Mouse (Mus musculus) yolk sac, embryonic 10.5 days (tissue): Measurements from ENCODE around the gene Gm12845.

Experiments
- DNase-seq: peaks from one replicate; pipeline ENCODE4 v3.0.0-alpha.2; 2017; ENCODE audit warnings: low spot score

The Gm12845 gene

GRCm38 (mm10) chr4:117724112-117724511 lies at the start of gene Gm12845:
Gene Gm12845 (plus strand): TSS chr4:117724412.
- no peak for DNase-seq

DNA sequence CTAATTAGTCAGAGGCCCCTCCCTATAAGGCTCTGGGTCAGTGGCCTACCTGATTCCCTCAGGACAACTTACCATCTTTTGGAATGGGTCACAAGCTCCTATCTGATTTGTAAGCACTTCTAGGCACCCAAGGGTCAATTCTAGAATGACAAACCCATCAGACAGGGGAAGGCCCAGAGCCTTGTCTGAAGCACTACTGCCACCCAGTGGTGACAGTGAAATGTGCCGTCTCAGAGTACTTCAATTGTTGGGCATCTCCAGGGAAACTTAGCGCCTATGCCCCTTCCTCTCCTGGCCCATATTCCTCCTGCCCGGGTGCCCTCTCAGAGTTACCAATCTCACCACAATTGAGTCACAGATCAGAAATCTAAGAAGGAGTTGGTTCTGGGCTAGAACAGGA lies 47.3 kb upstream of the Gm12845 start:
- DNase-seq: peak; percentile 59

- no peak for DNase-seq
These were observed 43.2 kb upstream of the Gm12845 start for GRCm38 (mm10) chr4:117680963-117681362.

- DNase-seq: peak; percentile 84
These were observed 42.2 kb upstream of the Gm12845 start, which contains the start of gene Dmap1 for GRCm38 (mm10) chr4:117681931-117682461. Gene Dmap1 (minus strand): TSS chr4:117682273.

DNA sequence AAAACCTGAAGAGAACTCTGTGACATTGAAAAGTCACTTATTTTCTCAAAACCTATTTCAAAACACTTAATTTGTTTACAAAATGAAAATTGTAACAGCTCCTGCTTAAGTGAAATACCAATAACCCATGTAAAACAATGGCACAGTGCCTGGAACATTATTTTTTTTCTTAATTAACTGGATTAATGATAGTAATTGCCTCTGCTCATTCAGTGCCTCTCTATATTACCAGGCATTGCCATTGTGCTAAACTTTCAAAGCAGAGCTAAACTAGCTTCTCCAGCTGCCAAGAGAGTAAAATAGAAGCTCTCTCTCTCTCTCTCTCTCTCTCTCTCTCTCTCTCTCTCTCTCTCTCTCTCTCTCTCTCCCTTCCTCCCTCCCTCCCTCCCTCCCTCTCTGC lies 41.7 kb upstream of the Gm12845 start:
- no peak for DNase-seq

- no peak for DNase-seq
These were observed 41.0 kb upstream of the Gm12845 start for GRCm38 (mm10) chr4:117683048-117683768.

DNA sequence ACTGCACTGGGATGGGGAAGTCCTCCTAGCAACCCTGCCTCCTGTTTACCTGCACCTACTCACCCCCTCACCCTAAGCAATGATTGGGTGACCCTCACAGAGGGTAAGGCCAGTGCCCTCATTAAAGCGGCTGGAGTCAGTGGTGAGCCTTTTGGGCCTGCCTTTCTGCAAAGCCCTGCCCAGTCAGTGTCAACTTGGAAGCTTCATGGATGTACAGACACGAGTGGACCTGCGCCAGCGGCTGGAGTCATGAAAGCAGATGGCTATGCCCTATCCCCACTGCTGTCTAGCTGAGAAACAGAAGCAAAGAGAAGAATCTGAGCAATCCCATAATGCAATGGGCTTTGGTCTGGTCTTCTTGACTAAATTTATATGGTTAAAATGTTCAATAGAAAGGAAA lies 37.9 kb upstream of the Gm12845 start:
- no peak for DNase-seq

DNA sequence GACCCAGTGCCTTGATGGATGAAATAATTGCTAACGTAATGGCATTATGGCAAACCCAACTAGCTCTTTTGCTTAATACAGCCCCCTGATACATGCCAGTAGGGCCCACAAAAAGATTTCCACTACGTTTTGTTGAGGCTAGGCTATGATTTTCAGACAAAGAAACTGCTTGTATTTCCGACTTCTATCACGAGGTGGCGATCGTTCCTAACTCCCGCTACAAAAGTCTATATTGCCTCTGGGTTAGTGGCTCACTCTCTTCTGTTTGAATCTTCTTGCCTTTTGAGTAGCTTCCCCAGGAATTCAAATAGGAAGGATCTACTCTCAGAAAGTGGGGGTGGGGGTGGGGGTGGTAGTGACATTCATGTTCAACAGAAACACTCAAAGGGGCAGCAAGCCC lies 18.9 kb upstream of the Gm12845 start:
- DNase-seq: peak; percentile 6

DNA sequence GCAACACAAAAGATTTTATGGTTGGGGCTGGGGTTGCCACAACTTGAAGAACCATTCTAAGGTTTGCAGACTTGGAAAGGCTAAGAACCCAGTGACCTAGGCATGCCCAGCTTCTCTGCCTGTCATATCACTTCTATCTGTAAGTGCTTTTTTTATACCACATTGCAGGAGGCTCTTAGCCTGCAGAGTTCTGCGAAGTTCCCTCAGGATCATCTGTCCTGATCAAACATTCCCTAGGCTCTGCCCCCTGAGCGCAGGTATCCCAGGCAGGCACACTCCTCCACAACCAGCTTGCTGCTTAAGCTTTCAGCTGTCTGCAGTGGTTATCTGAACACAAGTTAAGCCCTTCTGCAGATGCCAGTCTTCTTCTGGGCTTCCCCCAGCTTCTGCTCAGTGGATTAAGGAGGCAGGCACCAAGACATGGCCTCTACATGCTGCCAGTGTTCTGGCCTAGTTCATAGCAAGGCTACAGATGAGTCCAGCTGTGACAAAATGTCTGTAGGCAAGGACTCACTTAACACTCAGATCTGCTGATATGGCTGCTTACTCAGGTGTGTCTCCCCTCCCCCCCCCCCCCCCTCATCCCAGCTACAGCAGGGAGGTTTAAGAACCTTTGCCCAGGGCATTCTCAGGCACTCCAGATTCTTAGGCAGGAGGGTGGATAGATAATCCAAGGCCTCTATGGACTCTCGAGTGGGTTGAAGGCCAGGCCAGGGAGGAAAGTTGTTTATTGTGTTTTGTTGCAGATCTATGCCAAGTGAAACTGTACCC lies 15.2 kb upstream of the Gm12845 start:
- peak; percentile 45 for DNase-seq

DNA sequence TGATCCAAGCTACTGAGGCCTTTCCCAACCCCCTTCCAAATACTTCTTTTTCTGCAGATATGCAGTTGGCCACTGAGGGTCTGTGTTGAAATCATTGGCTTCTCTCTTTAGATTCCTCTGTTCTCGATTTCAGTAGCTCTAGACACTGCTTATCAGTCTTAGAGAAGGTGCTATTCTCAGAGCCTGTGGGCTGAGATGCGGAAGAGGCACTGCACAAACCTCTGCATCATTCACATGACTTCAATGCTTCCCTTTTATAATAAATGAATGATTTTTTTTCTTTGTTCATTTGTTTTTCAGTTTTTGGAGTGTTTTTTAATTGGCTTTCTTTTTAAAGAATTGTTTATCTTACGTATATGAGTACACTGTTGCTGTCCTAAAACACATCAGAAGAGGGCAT lies 11.9 kb upstream of the Gm12845 start:
- no peak for DNase-seq

DNA sequence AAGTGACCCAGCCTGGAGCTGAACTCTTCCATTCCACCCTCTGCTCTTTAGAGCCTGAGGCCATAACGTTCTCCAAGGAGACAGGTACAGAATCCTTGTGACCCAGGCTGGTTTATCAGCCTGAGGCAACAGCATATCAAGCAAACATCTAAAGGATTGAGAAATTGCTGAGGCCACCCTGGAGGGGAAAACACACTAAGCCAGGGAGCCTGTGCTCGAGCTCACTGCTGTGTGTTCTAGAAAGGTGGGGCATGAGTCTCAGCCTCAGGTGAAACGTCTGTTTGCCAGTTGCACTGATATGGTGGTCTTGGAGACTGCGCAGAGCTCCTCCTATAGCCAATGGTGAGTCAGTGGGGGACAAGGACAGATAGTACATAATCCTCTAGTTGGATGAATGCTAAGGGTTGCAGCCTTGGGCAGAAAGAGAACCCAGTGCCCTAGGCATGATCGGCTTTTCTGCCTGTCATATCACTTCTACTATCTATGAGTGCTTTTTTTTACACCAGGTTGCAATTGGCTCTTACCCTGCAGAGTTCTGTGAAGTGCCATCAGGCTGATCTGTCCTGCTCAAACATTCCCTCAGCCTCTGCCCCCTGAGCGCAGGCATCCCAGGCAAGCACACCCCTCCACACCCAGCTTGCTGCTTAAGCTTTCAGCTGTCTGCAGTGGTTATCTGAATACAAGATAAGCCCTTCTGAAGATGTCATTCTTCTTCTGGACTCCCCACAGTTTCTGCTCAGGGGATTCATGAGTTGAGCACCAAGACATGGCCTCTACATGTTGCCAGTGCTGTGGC lies 10.7 kb upstream of the Gm12845 start:
- DNase-seq: no peak

DNA sequence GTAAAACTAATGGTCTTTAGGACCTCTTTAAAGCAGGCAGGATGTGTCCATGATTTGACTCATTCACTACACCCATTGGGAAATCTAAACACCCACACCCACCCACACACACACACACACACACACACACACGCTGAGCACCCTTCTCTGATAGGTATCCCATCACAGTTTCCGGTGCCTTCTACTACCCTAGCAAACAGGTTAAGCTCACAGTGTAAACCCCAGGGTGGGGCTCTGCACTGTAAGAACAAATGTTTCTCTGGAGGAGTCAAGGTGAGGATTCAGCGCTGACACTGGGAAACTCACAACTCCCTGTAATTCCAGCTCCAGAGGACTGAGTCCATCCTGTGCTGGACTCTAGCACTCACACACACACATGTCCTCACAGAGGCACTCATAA lies 7.7 kb downstream of the Gm12845 start:
- no peak for DNase-seq

DNA sequence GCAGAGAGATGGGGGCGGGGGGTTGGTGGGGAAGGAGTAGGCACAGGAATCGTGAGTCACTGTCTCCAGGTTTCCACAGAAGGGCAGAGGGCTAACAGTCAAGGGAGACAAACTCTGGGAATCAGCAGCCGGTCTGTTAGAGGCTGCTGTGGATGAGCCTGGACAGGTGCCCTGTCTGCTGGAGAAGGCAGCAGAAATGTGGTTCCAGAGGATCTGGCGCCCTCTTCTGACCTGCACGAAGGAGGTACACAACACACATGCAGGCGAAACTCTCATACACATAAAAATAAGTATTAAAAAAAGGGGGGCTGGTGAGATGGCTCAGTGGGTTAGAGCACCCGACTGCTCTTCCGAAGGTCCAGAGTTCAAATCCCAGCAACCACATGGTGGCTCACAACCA lies 13.3 kb downstream of the Gm12845 start:
- peak; percentile 7 for DNase-seq

DNA sequence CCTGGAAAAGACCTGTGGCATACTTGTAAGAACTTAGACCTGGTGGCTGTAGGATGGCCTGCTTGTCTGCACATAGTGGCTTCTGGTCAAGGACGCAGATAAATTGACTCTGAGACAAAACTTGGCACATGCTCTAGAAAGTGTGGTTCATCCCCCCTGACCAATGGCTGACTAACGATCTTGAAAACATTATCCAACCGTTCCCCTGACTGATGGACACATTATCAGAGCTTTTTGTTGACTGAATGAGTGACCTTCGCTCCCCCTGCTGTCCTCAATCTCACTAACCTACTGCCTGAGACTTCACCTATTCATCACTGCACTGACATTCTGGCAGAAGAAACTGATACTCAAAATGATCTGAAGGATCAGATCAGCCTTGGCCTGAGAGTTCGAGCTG lies 28.3 kb downstream of the Gm12845 start:
- DNase-seq: peak; percentile 8

DNA sequence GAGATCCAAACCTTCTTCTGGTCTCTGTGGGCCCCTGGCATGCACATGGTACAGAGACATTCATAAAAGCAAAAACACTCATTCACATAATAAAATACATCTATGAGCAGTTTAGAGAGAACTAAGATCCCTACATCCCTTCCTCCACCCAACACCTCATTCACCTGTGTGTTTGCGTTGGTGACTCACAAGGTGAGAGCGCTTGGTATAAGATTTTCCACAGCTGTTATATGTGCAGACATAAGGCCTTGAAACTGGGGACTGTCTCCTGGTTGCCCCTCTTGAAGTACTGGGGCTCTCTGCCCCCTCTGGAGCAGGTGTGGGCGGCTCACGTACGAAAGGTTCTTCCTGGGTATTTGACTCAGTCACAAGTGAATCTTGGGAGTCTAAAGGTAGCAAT lies 35.9 kb downstream of the Gm12845 start:
- DNase-seq: no peak

DNA sequence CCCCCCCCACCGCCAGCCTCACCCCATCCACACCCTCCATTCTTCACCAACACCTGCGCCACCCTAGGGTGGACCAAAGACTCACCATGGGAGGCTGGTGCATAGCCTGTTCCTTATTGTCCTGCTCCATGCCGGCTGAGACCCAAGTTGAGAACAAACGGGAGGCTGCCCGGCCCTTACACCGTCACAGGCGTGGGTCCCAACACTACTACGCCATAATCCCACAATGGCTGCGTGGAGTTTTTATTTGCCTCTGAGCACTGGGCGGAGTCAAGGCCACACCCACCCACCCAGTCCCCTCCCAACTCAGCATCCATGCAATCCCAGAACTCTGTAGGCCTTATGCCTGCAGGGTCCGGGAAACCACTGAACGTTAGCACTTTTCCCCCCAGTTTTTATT lies 41.2 kb downstream of the Gm12845 start, which contains the start of gene Klf17:
Gene Klf17, minus strand, starts transcription at position 233 of the 400 bp plus-strand sequence.
- no peak for DNase-seq

DNA sequence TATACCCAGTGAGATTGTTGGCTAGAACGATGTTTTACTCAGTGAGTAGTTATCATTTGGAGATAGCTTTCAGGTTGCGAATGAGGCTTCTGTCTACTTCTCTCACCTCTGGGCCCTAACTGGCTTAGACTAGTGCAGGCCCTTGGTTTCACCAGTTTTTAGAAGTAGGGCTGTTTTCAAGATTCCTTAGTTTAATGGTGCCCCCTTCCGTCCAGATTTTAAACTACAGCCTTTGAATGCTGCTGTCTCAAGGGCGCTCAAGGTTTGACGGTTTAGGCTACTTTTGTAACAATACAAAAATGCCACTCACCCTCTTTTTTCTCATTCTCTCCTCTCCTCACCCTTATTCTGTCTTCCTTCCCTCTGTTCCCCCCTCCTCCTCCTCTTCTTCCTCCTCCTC lies 46.7 kb downstream of the Gm12845 start:
- peak; percentile 63 for DNase-seq

- DNase-seq: no peak
These were observed 48.7 kb downstream of the Gm12845 start for GRCm38 (mm10) chr4:117772960-117773359.
